Mouse (Mus musculus): Measurements from ENCODE around the gene Slc36a2. TPM values are rescaled to one million over a fixed set of nuclear protein-coding genes. Genes with fewer than 3 reads are reported as not detected.

The Slc36a2 gene
- total and polyA plus RNA-seq, 3 experiments = 0.04 to 0.17 TPM; not detected in 1

- no peak for TF ChIP-seq POLR2AphosphoS2 (IDR thresholded peaks at IDR 0.05; ENCODE audit: low read depth, low read length)
- no peak for TF ChIP-seq NRF1 (IDR thresholded peaks at IDR 0.05; ENCODE audit: low read depth, low read length)
- TF ChIP-seq ETS1 (conservative IDR thresholded peaks at IDR 0.05; ENCODE audit: low read depth, low read length) = no peak
- no peak for TF ChIP-seq PAX5 (IDR thresholded peaks at IDR 0.05; ENCODE audit: low read length)
- TF ChIP-seq RAD21 (IDR thresholded peaks at IDR 0.05; ENCODE audit: low read depth, low read length) = no peak
- TF ChIP-seq KAT2A (IDR thresholded peaks at IDR 0.05; ENCODE audit: insufficient replicate concordance, low read length) = no peak
- no peak for TF ChIP-seq MAZ (IDR thresholded peaks at IDR 0.05; ENCODE audit: low read depth, low read length)
- no peak for TF ChIP-seq USF1 (IDR thresholded peaks at IDR 0.05; ENCODE audit: low read depth, low read length)
- TF ChIP-seq RCOR1 (conservative IDR thresholded peaks at IDR 0.05; ENCODE audit: low read depth, low read length) = no peak
- no peak for TF ChIP-seq UBTF (IDR thresholded peaks at IDR 0.05; ENCODE audit: low read depth, low read length)
- peak; percentile 38; the same call in 1 of the 2 replicates for TF ChIP-seq POLR2A (IDR thresholded peaks at IDR 0.05; ENCODE audit: low read depth, low read length)
- TF ChIP-seq TBP (conservative IDR thresholded peaks at IDR 0.05; ENCODE audit: low read depth, low read length) = 0 out of 2 replicates have a peak, but pooled peaks have one; percentile 41
- no peak for TF ChIP-seq HCFC1 (IDR thresholded peaks at IDR 0.05; ENCODE audit: low read depth, low read length)
- TF ChIP-seq MYC (IDR thresholded peaks at IDR 0.05; ENCODE audit: low read depth, low read length) = no peak
- TF ChIP-seq JUN (IDR thresholded peaks at IDR 0.05; ENCODE audit: insufficient read depth, low read depth, low read length) = no peak
- no peak for TF ChIP-seq MAFK (IDR thresholded peaks at IDR 0.05; ENCODE audit: insufficient replicate concordance, low read length)
- TF ChIP-seq ZNF384 (IDR thresholded peaks at IDR 0.05; ENCODE audit: low read depth, low read length) = peak; percentile 75
- no peak for TF ChIP-seq NELFE (IDR thresholded peaks at IDR 0.05; ENCODE audit: low read depth, low read length)
- in situ Hi-C loops (cut with MboI; ENCODE audit: low pct_ligation_motif_present, low pct_unique_long_range_greater_than_20kb, low sequenced_read_pairs) = loop anchor here (10.0 kb wide), 1 partner anchor 270 kb away; no protein-coding TSS in a partner anchor
- dilution Hi-C loops (cut with MboI; ENCODE audit: extremely low pct_ligation_motif_present, extremely low pct_unique_long_range_greater_than_20kb, low sequenced_read_pairs) = no loop called here
- no peaks in the 10 kb centered on the region for H3K79me2 ChIP-seq (replicated peaks; ENCODE audit: control insufficient read depth, extremely low read depth, insufficient read depth, poor library complexity, severe bottlenecking)
- no peak for DNase-seq (ENCODE audit: extremely low read depth)
- H3K27me3 ChIP-seq (replicated peaks) = no peaks in the 10 kb centered on the region
- peaks cover 13 to 45% of the 10 kb centered on the region in 2 experiments; a peak in 3 of 4 replicates for H3K4me1 ChIP-seq (ENCODE audit: control insufficient read depth in 1 of 2, insufficient read depth in 2 of 2)
- peak overlapping the region; percentile 67 for H3K4me2 ChIP-seq (ENCODE audit: insufficient read depth, low read depth, poor library complexity, severe bottlenecking)
- H3K36me3 ChIP-seq (replicated peaks in 1 of 2; ENCODE audit: control insufficient read depth in 1 of 2, insufficient read depth in 1 of 2, low read length in 1 of 2) = no peaks in the 10 kb centered on the region
- peak overlapping the region; percentile 48; the same call in 1 of the 2 replicates for H3K27ac ChIP-seq (ENCODE audit: insufficient read depth, low read depth)
- H3K9ac ChIP-seq (ENCODE audit: insufficient read depth, low read depth) = no peak overlapping the region; the same call in 1 of the 2 replicates
- H3K4me3 ChIP-seq (replicated peaks in 1 of 3; ENCODE audit: low read depth in 2 of 3, low read length in 2 of 3, poor library complexity in 1 of 3) = no peak overlapping the region
- peaks cover 4% of the 10 kb centered on the region for H3K9me3 ChIP-seq (replicated peaks; ENCODE audit: low read length)
These were observed 30.3 kb downstream of the Slc36a2 start for GRCm38 (mm10) chr11:55154398-55155069.

- TF ChIP-seq HCFC1 (IDR thresholded peaks at IDR 0.05; ENCODE audit: low read depth, low read length) = no peak
- no peak for TF ChIP-seq TCF12 (IDR thresholded peaks at IDR 0.05; ENCODE audit: low read depth, low read length)
- TF ChIP-seq NRF1 (IDR thresholded peaks at IDR 0.05; ENCODE audit: low read depth, low read length) = no peak
- no peak for TF ChIP-seq TBP (conservative IDR thresholded peaks at IDR 0.05; ENCODE audit: low read depth, low read length)
- TF ChIP-seq ZKSCAN1 (IDR thresholded peaks at IDR 0.05; ENCODE audit: borderline replicate concordance, low read depth, low read length) = no peak
- TF ChIP-seq POLR2A (IDR thresholded peaks at IDR 0.05; ENCODE audit: low read depth, low read length) = no peak
- in situ Hi-C loops (cut with MboI; ENCODE audit: low pct_ligation_motif_present, low pct_unique_long_range_greater_than_20kb, low sequenced_read_pairs) = loop anchor here (10.0 kb wide), 1 partner anchor 267 kb away; no protein-coding TSS in a partner anchor
- Histone ChIP-seq H3K36me3 (replicated peaks in 1 of 2; ENCODE audit: control insufficient read depth in 1 of 2, insufficient read depth in 1 of 2, low read length in 1 of 2) (no peaks in the 10 kb centered on the region), H3K4me3 (replicated peaks in 1 of 3; ENCODE audit: low read depth in 2 of 3, low read length in 2 of 3, poor library complexity in 1 of 3) (no peak within 1 kb of the TSS), H3K79me2 (replicated peaks; ENCODE audit: control insufficient read depth, extremely low read depth, insufficient read depth, poor library complexity, severe bottlenecking) (no peaks in the 10 kb centered on the region), H3K27ac (ENCODE audit: insufficient read depth, low read depth) (no peak within 1 kb of the TSS), H3K9ac (ENCODE audit: insufficient read depth, low read depth) (no peak within 1 kb of the TSS), H3K4me1 (ENCODE audit: control insufficient read depth in 1 of 2, insufficient read depth in 2 of 2) (peaks cover 26 to 58% of the 10 kb centered on the region in 2 experiments), H3K4me2 (ENCODE audit: insufficient read depth, low read depth, poor library complexity, severe bottlenecking) (no peak within 1 kb of the TSS), H3K9me3 (replicated peaks; ENCODE audit: low read length) (peaks cover 4% of the 10 kb centered on the region), H3K27me3 (replicated peaks) (no peaks in the 10 kb centered on the region)
- DNase-seq (ENCODE audit: extremely low read depth) = no peak
- dilution Hi-C loops (cut with MboI; ENCODE audit: extremely low pct_ligation_motif_present, extremely low pct_unique_long_range_greater_than_20kb, low sequenced_read_pairs) = no loop called here
These were observed 33.3 kb downstream of the Slc36a2 start, which contains the start of gene Slc36a3 for GRCm38 (mm10) chr11:55151608-55152007. Slc36a3 (minus strand) TSS chr11:55151708.
